Mouse (Mus musculus) stomach, embryonic 15.5 days (tissue): Measurements from ENCODE around the gene Tmem170. TPM values are rescaled to one million over a fixed set of nuclear protein-coding genes. Genes with fewer than 3 reads are reported as not detected.
"Not testable (repeated sequence)": the region's sequence is repeated elsewhere in the genome, so short reads cannot be mapped to it uniquely, and the experiment has no call there.

Experiments
- ATAC-seq: fragments of 200-750 bp; cut with Nextera tagmentation; 2 replicates; pipeline ENCODE4 v1.8.0; 2017; ENCODE audit warnings: low read depth, moderate number of reproducible peaks, moderate TSS enrichment; ENCODE audit not compliant: insufficient read depth, low FRiP score
- H3K27ac ChIP-seq: fragments of 300-500 bp; sonication (generic); 2 replicates; pipeline ENCODE4 v1.5.1; 2015; ENCODE audit warnings: mild to moderate bottlenecking, inconsistent platforms
- H3K27me3 ChIP-seq: fragments of 300-500 bp; sonication (generic); replicated peaks from 2 replicates; pipeline ENCODE4 v1.6.1; 2015; ENCODE audit warnings: inconsistent platforms
- H3K36me3 ChIP-seq: fragments of 300-500 bp; sonication (generic); 2 replicates; pipeline ENCODE4 v1.6.1; 2015; ENCODE audit warnings: inconsistent platforms
- H3K4me1 ChIP-seq: fragments of 300-500 bp; sonication (generic); 2 replicates; pipeline ENCODE4 v1.6.1; 2015; ENCODE audit warnings: inconsistent platforms
- H3K4me2 ChIP-seq: fragments of 300-500 bp; sonication (generic); 2 replicates; pipeline ENCODE4 v1.6.1; 2015; ENCODE audit warnings: mild to moderate bottlenecking, inconsistent platforms
- H3K4me3 ChIP-seq: fragments of 300-500 bp; sonication (generic); replicated peaks from 2 replicates; pipeline ENCODE4 v1.5.1; 2015; ENCODE audit warnings: inconsistent platforms
- H3K9ac ChIP-seq: fragments of 300-500 bp; sonication (generic); 2 replicates; pipeline ENCODE4 v1.6.1; 2015; ENCODE audit warnings: inconsistent platforms
- H3K9me3 ChIP-seq: fragments of 300-500 bp; sonication (generic); 2 replicates; pipeline ENCODE4 v1.6.1; 2016; ENCODE audit warnings: inconsistent platforms
- WGBS: fragments of 180-500 bp; shearing (Covaris S2); methylation state at CpG from one replicate; pipeline ENCODE4 v1.1.7; 2015; 5-methylcytosine and 5-hydroxymethylcytosine counted together
- polyA plus RNA-seq: library from polyadenylated mRNA; unstranded; fragments of >200 nt; fragmentation: Nextera tagmentation; extraction: Ambion mirVana; gene quantifications from 2 replicates; pipeline ENCODE4 v1.2.1, GENCODE M21; 2015

The Tmem170 gene
- polyA plus RNA-seq, 1 experiment from 2014 or later = 12.8 TPM

DNA sequence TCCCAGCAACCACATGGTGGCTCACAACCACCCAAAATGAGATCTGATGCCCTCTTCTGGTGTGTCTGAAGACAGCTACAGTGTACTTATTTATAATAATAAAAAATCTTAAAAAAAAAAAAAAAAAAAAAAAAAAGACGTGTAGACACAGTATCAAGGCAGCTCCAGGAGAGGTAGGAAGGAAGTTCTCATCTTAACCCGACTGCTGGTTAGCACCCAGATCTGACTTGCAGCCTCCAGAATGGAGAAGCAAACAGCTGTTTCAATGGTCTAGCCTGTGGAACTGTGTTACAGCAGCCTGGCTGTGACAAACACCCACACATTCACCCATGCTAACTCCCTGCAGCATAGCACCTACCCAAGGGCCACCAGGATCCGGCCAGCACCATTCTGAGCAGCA lies 6.2 kb downstream of the Tmem170 start:
- Histone ChIP-seq H3K36me3 (0 out of 2 replicates have a peak, but pooled peaks cover 4% of the 10 kb centered on the region), H3K4me3 (no peak overlapping the region), H3K4me1 (no peaks in the 10 kb centered on the region), H3K9ac (no peak overlapping the region), H3K4me2 (no peak overlapping the region), H3K27ac (no peak overlapping the region), H3K27me3 (no peaks in the 10 kb centered on the region), H3K9me3 (no peaks in the 10 kb centered on the region)
- no peak for ATAC-seq
- WGBS = 83% methylated on average over 3 of the region's 3 CpGs

DNA sequence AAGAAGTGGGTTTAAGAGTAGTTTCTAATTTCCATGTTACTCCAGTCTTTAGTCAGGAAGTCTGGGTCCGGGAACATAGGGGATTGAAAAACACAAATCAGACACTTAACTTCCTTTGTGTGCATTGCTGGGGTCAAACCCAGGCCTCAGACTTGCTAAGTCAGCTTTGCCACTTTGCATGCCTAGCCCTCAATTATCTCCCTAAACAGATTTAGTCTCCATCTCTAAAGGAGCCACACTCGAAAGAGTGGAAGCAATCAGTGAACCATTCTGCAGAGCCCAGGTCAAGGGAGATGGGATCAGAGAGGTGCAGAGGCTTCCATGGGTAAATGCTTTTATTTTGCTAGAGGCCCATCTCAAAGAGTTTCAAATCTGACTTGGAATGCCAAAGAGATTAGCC lies 7.9 kb downstream of the Tmem170 start:
- 0 out of 2 replicates have a peak, but pooled peaks cover 4% of the 10 kb centered on the region for H3K36me3 ChIP-seq
- H3K27ac ChIP-seq = no peak overlapping the region
- no peak for ATAC-seq
- H3K4me1 ChIP-seq = no peaks in the 10 kb centered on the region
- H3K4me2 ChIP-seq = no peak overlapping the region
- H3K9me3 ChIP-seq = no peaks in the 10 kb centered on the region
- no peaks in the 10 kb centered on the region for H3K27me3 ChIP-seq
- 53% methylated on average over 2 of the region's 2 CpGs for WGBS
- H3K9ac ChIP-seq = no peak overlapping the region
- no peak overlapping the region for H3K4me3 ChIP-seq

DNA sequence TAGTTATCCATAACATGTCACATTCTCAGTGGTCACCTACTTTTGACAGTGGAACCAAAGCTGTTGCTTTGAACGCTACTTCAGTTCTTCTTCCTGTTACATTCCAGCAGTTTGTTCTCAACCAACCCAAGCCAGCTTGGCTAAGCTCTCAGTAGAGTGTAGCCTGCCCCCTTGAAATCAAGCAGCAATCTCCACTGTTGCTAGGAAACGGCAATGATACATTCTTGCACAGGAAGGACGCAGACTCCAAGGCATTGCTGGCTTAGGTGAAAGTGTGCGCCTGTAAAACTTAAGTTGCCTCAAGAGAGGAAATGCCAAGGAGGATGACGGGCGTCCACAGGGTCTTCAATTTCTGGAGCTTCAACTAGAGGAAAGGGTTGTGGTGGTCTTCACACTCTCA lies 10.7 kb downstream of the Tmem170 start:
- no peaks in the 10 kb centered on the region for H3K27me3 ChIP-seq
- H3K4me3 ChIP-seq = no peak overlapping the region
- no peak for ATAC-seq
- H3K9ac ChIP-seq = no peak overlapping the region
- H3K36me3 ChIP-seq = 0 out of 2 replicates have a peak, but pooled peaks cover 4% of the 10 kb centered on the region
- H3K9me3 ChIP-seq = no peaks in the 10 kb centered on the region
- H3K4me1 ChIP-seq = no peaks in the 10 kb centered on the region
- no peak overlapping the region for H3K27ac ChIP-seq
- no peak overlapping the region for H3K4me2 ChIP-seq
- WGBS = 82% methylated on average over 6 of the region's 6 CpGs

- no peaks in the 10 kb centered on the region for H3K9me3 ChIP-seq
- H3K36me3 ChIP-seq = 0 out of 2 replicates have a peak, but pooled peaks cover 4% of the 10 kb centered on the region
- no peak overlapping the region for H3K27ac ChIP-seq
- ATAC-seq = peak; percentile 87
- no peaks in the 10 kb centered on the region for H3K4me1 ChIP-seq
- no peak overlapping the region for H3K9ac ChIP-seq
- WGBS = 75% methylated on average over 8 of the region's 8 CpGs
- no peaks in the 10 kb centered on the region for H3K27me3 ChIP-seq
- no peak overlapping the region for H3K4me2 ChIP-seq
- no peak overlapping the region for H3K4me3 ChIP-seq
Measured at GRCm38 (mm10) chr8:111865130-111865852, 11.3 kb downstream of the Tmem170 start.

DNA sequence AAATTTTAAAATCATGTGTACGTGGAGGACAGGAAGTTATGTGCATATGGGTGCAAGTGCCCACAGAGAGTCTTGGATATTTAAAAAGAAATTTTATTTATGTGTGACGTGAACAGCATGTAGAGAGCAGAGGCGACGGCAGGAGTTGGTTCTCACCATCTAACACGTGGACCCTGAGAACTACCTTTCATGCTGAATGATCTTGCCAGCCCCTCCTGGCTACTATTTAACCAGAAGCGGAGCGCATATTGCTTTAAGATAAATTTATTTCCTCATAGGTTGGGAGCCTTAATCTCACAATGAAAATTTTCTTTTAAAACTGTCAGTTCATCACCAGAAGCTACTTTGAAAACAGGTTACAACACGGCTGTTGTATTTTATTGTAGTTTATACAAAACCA lies 11.9 kb downstream of the Tmem170 start:
- no peak overlapping the region for H3K4me2 ChIP-seq
- H3K36me3 ChIP-seq = no peaks in the 10 kb centered on the region
- no peak overlapping the region for H3K27ac ChIP-seq
- WGBS = 77% methylated on average over 8 of the region's 8 CpGs
- ATAC-seq = no peak
- H3K4me3 ChIP-seq = no peak overlapping the region
- no peaks in the 10 kb centered on the region for H3K27me3 ChIP-seq
- H3K9ac ChIP-seq = no peak overlapping the region
- H3K4me1 ChIP-seq = no peaks in the 10 kb centered on the region
- H3K9me3 ChIP-seq = no peaks in the 10 kb centered on the region

GRCm38 (mm10) chr8:111863280-111863679 lies 13.3 kb downstream of the Tmem170 start:
- no peaks in the 10 kb centered on the region for H3K27me3 ChIP-seq
- H3K9me3 ChIP-seq = no peaks in the 10 kb centered on the region
- H3K4me2 ChIP-seq = no peak overlapping the region
- 80% methylated on average over 4 of the region's 4 CpGs for WGBS
- no peak overlapping the region for H3K4me3 ChIP-seq
- no peak for ATAC-seq
- H3K27ac ChIP-seq = no peak overlapping the region
- no peak overlapping the region for H3K9ac ChIP-seq
- H3K36me3 ChIP-seq = no peaks in the 10 kb centered on the region
- no peaks in the 10 kb centered on the region for H3K4me1 ChIP-seq

DNA sequence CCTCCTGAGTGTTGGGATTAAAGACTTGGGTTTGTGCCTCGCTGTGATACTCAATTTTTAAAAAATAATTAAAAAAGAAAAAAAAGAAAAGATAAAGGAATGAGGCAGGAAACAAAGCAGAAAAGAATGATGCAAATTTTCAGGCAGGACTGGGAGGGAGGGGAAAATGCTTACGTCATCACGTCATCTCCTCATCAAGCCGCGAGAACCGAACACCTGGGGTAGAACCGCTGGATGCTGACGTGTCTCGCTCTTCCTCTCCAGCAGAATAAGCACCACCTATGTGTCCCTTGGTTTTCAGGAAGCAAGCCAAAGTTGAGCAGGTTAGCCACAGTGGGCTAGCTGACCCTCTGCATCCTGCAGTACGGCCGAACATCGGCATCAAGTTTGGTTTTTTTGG lies 20.6 kb downstream of the Tmem170 start:
- no peak overlapping the region for H3K27ac ChIP-seq
- no peaks in the 10 kb centered on the region for H3K27me3 ChIP-seq
- no peak overlapping the region for H3K4me3 ChIP-seq
- no peaks in the 10 kb centered on the region for H3K9me3 ChIP-seq
- no peak overlapping the region for H3K9ac ChIP-seq
- H3K36me3 ChIP-seq = no peaks in the 10 kb centered on the region
- peaks cover 3% of the 10 kb centered on the region; the same call in 1 of the 2 replicates for H3K4me1 ChIP-seq
- ATAC-seq = no peak
- H3K4me2 ChIP-seq = no peak overlapping the region
- WGBS = 88% methylated on average over 12 of the region's 12 CpGs

DNA sequence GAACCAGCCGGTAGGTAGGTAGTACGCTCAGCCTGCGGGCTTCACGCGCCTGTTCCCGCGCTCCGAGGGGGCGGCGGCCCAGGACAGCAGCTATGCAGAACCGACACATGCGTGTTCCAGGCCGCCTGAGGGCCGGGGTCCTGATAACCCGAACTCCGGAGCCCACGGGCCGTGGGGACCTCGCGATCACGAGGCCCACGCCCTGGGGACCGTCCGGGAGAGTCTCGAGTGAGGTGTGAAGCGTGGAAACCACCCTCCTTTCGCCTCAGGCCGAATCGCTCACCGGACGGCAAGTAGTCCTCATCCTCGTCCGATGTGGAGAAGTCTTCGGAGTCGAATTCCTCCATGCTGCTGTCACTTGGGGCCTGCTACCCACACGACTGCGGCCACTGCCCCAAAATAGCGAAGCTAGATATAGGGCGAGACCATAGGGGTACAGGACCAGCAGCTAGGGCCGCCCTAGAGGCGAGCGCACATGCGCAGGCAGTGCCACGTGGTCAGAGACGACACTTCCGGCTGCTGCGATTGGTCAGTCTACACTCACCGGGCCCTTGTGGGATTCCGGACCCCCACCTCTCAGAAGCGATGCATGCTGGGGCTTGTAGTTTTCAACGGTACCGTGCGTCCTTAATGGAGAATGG lies 22.6 kb downstream of the Tmem170 start, which contains the start of gene Cfdp1:
Gene Cfdp1 (minus strand): TSS at position 431 of the 641 bp plus-strand sequence.
- ATAC-seq = peak; percentile 100
- H3K36me3 ChIP-seq = 0 out of 2 replicates have a peak, but pooled peaks cover 3% of the 10 kb centered on the region
- under 1% methylated on average over 53 of the region's 53 CpGs for WGBS
- no peaks in the 10 kb centered on the region for H3K9me3 ChIP-seq
- no peaks in the 10 kb centered on the region for H3K27me3 ChIP-seq
- H3K27ac ChIP-seq = 0 out of 2 replicates have a peak within 1 kb of the TSS, but pooled peaks have one; percentile 23
- peak within 1 kb of the TSS; percentile 69 for H3K4me2 ChIP-seq
- peak within 1 kb of the TSS; percentile 89 for H3K4me3 ChIP-seq
- H3K4me1 ChIP-seq = peaks cover 3% of the 10 kb centered on the region; the same call in 1 of the 2 replicates
- peak within 1 kb of the TSS; percentile 87 for H3K9ac ChIP-seq

- peak overlapping the region; percentile 89 for H3K4me3 ChIP-seq
- peak overlapping the region; percentile 87 for H3K9ac ChIP-seq
- WGBS = 52% methylated on average over 12 of the region's 12 CpGs
- H3K4me1 ChIP-seq, H3K27me3 ChIP-seq, ATAC-seq, H3K9me3 ChIP-seq, H3K27ac ChIP-seq, H3K36me3 ChIP-seq: not testable (repeated sequence)
- H3K4me2 ChIP-seq = peak overlapping the region; percentile 69
Measured at GRCm38 (mm10) chr8:111853219-111853618, 23.3 kb downstream of the Tmem170 start.

DNA sequence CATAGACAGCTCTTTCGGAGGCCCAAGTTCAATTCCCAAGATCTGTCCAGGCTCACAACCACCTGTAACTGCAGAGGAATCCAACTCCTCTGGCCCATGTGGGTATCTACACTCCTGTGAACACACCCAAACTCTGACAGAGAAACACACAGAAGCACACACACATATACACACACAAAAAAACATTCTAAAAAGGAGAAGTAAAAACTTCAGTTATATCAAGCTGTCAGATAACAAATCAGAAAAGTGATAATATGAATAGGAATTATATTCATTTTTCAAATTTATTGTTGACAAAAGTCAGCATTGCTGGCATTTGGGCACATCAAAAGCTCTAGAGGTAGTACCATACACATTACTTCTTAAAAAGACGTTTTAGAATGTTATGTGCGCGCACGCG lies 29.8 kb downstream of the Tmem170 start:
- H3K9ac ChIP-seq = no peak overlapping the region
- peaks cover 11% of the 10 kb centered on the region; the same call in 1 of the 2 replicates for H3K36me3 ChIP-seq
- 86% methylated on average over 6 of the region's 6 CpGs for WGBS
- no peaks in the 10 kb centered on the region for H3K4me1 ChIP-seq
- H3K4me3 ChIP-seq = no peak overlapping the region
- H3K9me3 ChIP-seq = no peaks in the 10 kb centered on the region
- no peak for ATAC-seq
- H3K27ac ChIP-seq = no peak overlapping the region
- no peaks in the 10 kb centered on the region for H3K27me3 ChIP-seq
- no peak overlapping the region for H3K4me2 ChIP-seq

- no peak overlapping the region for H3K9ac ChIP-seq
- H3K27ac ChIP-seq = no peak overlapping the region
- H3K4me2 ChIP-seq = no peak overlapping the region
- no peak overlapping the region for H3K4me3 ChIP-seq
- H3K4me1 ChIP-seq = 0 out of 2 replicates have a peak, but pooled peaks cover 4% of the 10 kb centered on the region
- H3K9me3 ChIP-seq = no peaks in the 10 kb centered on the region
- WGBS = 28% methylated on average over 1 of the region's 1 CpGs
- H3K36me3 ChIP-seq = peaks cover 19% of the 10 kb centered on the region
- H3K27me3 ChIP-seq = no peaks in the 10 kb centered on the region
- no peak for ATAC-seq
Measured at GRCm38 (mm10) chr8:111835540-111835939, 41.0 kb downstream of the Tmem170 start.

GRCm38 (mm10) chr8:111834011-111834410 lies 42.5 kb downstream of the Tmem170 start:
- Histone ChIP-seq H3K4me3 (no peak overlapping the region), H3K4me2 (no peak overlapping the region), H3K9me3 (no peaks in the 10 kb centered on the region), H3K4me1 (0 out of 2 replicates have a peak, but pooled peaks cover 4% of the 10 kb centered on the region), H3K9ac (no peak overlapping the region), H3K36me3 (peaks cover 18% of the 10 kb centered on the region; the same call in 1 of the 2 replicates), H3K27ac (0 out of 2 replicates have a peak overlapping the region, but pooled peaks have one; percentile 21), H3K27me3 (no peaks in the 10 kb centered on the region)
- ATAC-seq = no peak
- 59% methylated on average over 6 of the region's 6 CpGs for WGBS
